Mouse (Mus musculus) kidney, postnatal 0 days (tissue): ENCODE data around the gene Ggt5. TPM values are rescaled to one million over a fixed set of nuclear protein-coding genes. Genes with fewer than 3 reads are reported as not detected.

Source experiments
- ATAC-seq: fragments of 200-750 bp; cut with Nextera tagmentation; replicated peaks from 2 replicates; pipeline ENCODE4 v1.8.0; 2017; ENCODE audit warnings: low read depth, moderate number of reproducible peaks, moderate TSS enrichment, moderate library complexity; ENCODE audit not compliant: low FRiP score
- DNase-seq: peaks from one replicate; pipeline ENCODE4 v3.0.0-alpha.2; 2016; ENCODE audit warnings: low spot score
- H3K27ac ChIP-seq: fragments of 300-500 bp; sonication (generic); 2 replicates; pipeline ENCODE4 v1.5.1; 2014; ENCODE audit warnings: mild to moderate bottlenecking
- H3K27me3 ChIP-seq: fragments of 300-500 bp; sonication (generic); 2 replicates; pipeline ENCODE4 v1.6.1; 2014; ENCODE audit warnings: low read length, mixed read lengths; ENCODE audit not compliant: insufficient read depth
- H3K36me3 ChIP-seq: fragments of 300-500 bp; sonication (generic); 2 replicates; pipeline ENCODE4 v1.6.1; 2014; ENCODE audit warnings: low read length, mixed read lengths; ENCODE audit not compliant: insufficient read depth
- H3K4me1 ChIP-seq: fragments of 300-500 bp; sonication (generic); replicated peaks from 2 replicates; pipeline ENCODE4 v1.6.1; 2014; ENCODE audit warnings: antibody characterized with exemption, low read length, mixed read lengths; ENCODE audit not compliant: insufficient read depth
- H3K4me2 ChIP-seq: fragments of 300-500 bp; sonication (generic); 2 replicates; pipeline ENCODE4 v1.6.1; 2014; ENCODE audit warnings: mild to moderate bottlenecking, low read length, moderate library complexity, mixed read lengths
- H3K4me3 ChIP-seq: fragments of 300-500 bp; sonication (generic); replicated peaks from 2 replicates; pipeline ENCODE4 v1.5.1; 2014; ENCODE audit warnings: low read depth, low read length
- H3K9ac ChIP-seq: fragments of 300-500 bp; sonication (generic); 2 replicates; pipeline ENCODE4 v1.6.1; 2014; ENCODE audit warnings: low read depth, low read length
- H3K9me3 ChIP-seq: fragments of 300-500 bp; sonication (generic); replicated peaks from 2 replicates; pipeline ENCODE4 v1.6.1; 2016; ENCODE audit warnings: low read length, inconsistent platforms, mixed read lengths
- CTCF ChIP-seq: IDR thresholded peaks from 2 replicates; pipeline ENCODE4 v1.5.1; 2016; ENCODE audit warnings: antibody characterized with exemption, low read depth, mild to moderate bottlenecking, moderate library complexity
- WGBS: fragments of 180-500 bp; shearing (Covaris S2); extraction: QIAGEN DNeasy Blood & Tissue Kit; methylation state at CpG from one replicate; pipeline ENCODE4 v1.1.7; 2014; 5-methylcytosine and 5-hydroxymethylcytosine counted together
- polyA plus RNA-seq: library from polyadenylated mRNA; unstranded; fragments of >200 nt; fragmentation: Nextera tagmentation; extraction: Ambion mirVana; gene quantifications from 2 replicates; pipeline ENCODE4 v1.2.1, GENCODE M21; 2015

Ggt5 gene
- polyA plus RNA-seq, 1 experiment from 2014 or later = 5.1 TPM

DNA sequence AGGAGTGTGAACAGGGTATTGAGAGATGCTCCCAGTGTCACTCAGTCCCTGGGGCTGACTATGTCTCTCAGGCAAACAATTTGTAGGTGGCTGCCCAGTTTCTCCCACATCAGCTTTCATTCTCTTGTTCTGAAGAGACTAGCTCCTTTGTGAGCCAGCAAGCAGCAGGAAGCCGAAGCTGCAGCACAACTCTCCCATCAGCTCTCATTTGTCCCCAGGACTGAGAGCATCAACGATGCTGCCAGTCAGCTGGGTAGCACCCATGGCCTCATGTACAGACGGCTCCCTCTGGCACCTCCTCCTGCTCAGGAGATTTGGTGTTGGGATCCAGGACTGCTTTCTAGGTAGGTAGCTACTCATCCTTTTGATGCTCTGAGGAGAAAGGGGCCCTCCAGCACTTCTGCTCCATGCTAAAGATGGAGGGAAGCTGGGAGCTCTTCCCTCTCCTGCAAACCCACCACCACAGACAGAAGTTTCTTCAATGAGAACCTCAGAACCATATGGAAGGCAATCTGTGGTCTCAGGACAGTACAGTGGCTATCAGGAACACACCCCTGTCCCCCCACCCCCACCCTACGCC, 77.4 kb downstream of the Ggt5 start:
- Histone ChIP-seq H3K4me3 (peak overlapping the region; percentile 79), H3K27me3 (no peaks in the 10 kb centered on the region), H3K27ac (no peak overlapping the region), H3K9ac (peak overlapping the region; percentile 77), H3K36me3 (peaks cover 16% of the 10 kb centered on the region; the same call in 1 of the 2 replicates), H3K4me2 (peak overlapping the region; percentile 98), H3K4me1 (peaks cover 3% of the 10 kb centered on the region; the same call in 1 of the 2 replicates), H3K9me3 (no peaks in the 10 kb centered on the region)
- ATAC-seq (no peak), DNase-seq (no peak)
- TF ChIP-seq CTCF = no peak
- WGBS = 56% methylated on average over 4 of the region's 4 CpGs

Other genes with a start within 250 kb of the Ggt5 start
- gene Upb1, start 188.2 kb upstream of the Ggt5 start, polyA plus RNA-seq = 11.9 and 13.1 TPM in 2 replicates
- gene Snrpd3, start 71.8 kb upstream of the Ggt5 start, polyA plus RNA-seq = 113 and 125 TPM in 2 replicates
- 51.9 and 53.4 TPM in 2 replicates for gene Gucd1, start 71.4 kb upstream of the Ggt5 start, polyA plus RNA-seq
- 2.6 and 2.7 TPM in 2 replicates for gene Lrrc75b, start 29.0 kb upstream of the Ggt5 start, polyA plus RNA-seq
- 317 and 388 TPM in 2 replicates for gene Ggt1, start 27.7 kb upstream of the Ggt5 start, polyA plus RNA-seq
- 33.7 and 38.7 TPM in 2 replicates for gene Susd2, start 54.7 kb downstream of the Ggt5 start, polyA plus RNA-seq
- 20.5 and 24.0 TPM in 2 replicates for gene Cabin1, start 175.0 kb downstream of the Ggt5 start, polyA plus RNA-seq
- 183 and 188 TPM in 2 replicates for gene Ddt, start 184.1 kb downstream of the Ggt5 start, polyA plus RNA-seq
- gene Gm20441, start 191.6 kb downstream of the Ggt5 start, polyA plus RNA-seq = 0.71 TPM in 1 of 2 replicates, not detected in the other
- 76.5 and 78.3 TPM in 2 replicates for gene Gstt3, start 192.1 kb downstream of the Ggt5 start, polyA plus RNA-seq
- 33.2 and 34.4 TPM in 2 replicates for gene Gstt1, start 209.2 kb downstream of the Ggt5 start, polyA plus RNA-seq
- not detected in 2 replicates for gene Gstt4, start 233.2 kb downstream of the Ggt5 start, polyA plus RNA-seq
- 125 and 129 TPM in 2 replicates for gene Gstt2, start 248.1 kb downstream of the Ggt5 start, polyA plus RNA-seq